ENCODE assay signal across 8 mouse cellular contexts in genomic region chr13:112259398-112259797, GRCm38 (mm10). TPM values are rescaled to one million over a fixed set of nuclear protein-coding genes. Genes with fewer than 3 reads are reported as not detected.
DNase-seq lines count a peak whose midpoint lies in the region; ATAC-seq lines count a peak whose summit lies in the region.

No protein-coding gene starts in this region.

- peak; percentile 92 for ATAC-seq in megakaryocyte progenitor cell, adult 5-6 weeks (replicated peaks; ENCODE audit: poor library complexity)

- peak; percentile 54 for DNase-seq in T-cell, adult 2 months (ENCODE audit: low spot score)
- DNase-seq in cerebellum, postnatal 10 days, result peak; percentile 87 to 89
- DNase-seq in frontal cortex, postnatal 10 days (ENCODE audit: low spot score in 2 of 2), result peak; percentile 33 to 61
- DNase-seq in induced T-regulatory cell, adult 2 months (ENCODE audit: low read depth), result peak; percentile 80
- peak; percentile 40 to 52 for DNase-seq in left cerebral cortex, adult 18-20 months (ENCODE audit: low spot score in 2 of 2)
- DNase-seq in right cerebral cortex, postnatal 10 days (ENCODE audit: low spot score in 2 of 2), result peak; percentile 70 to 75
- peak; percentile 72 for DNase-seq in urinary bladder, postnatal 14 days (ENCODE audit: low spot score)

RNA-seq across cellular contexts. Expression of gene Ankrd55, which starts 28.9 kb away (rescaled TPM):
- total RNA-seq in left cerebral cortex, adult 18-20 months (2021), result 1 to 10 TPM; 4.9 to 5.4 TPM
- total RNA-seq in megakaryocyte progenitor cell, adult 5-6 weeks (2015), result not detected in 2 replicates
- not detected in 2 replicates for total RNA-seq in megakaryocyte progenitor cell, adult 5-6 weeks (2017)

Comparison
In these comparisons a context has a peak if more than half of its experiments do, and no peak if none do; other contexts are left out.
1. Peak in every context shown above with its lines: DNase-seq and ATAC-seq.
2. RNA of gene Ankrd55, which starts 28.9 kb away (total RNA-seq): 4.9 to 5.4 TPM in left cerebral cortex, adult 18-20 months; not detected in megakaryocyte progenitor cell, adult 5-6 weeks; every median in the first group is over 4 times any median in the second.